Mouse (Mus musculus) erythroblast, embryonic 14.5 days (primary cell): ENCODE measurements around the gene Fntb.

Experiments
- GATA1 ChIP-seq: IDR thresholded peaks from 2 replicates; pipeline ENCODE4 v1.6.1; 2012; ENCODE audit warnings: low read length, inconsistent platforms, mixed read lengths
- TAL1 ChIP-seq: IDR thresholded peaks from 3 replicates; pipeline ENCODE4 v1.6.1; 2012; ENCODE audit warnings: low read length, inconsistent platforms, mixed read lengths

GRCm38 (mm10) chr12:76912193-76912592 is 146.8 kb downstream of the Fntb start:
- TF ChIP-seq TAL1: no peak
- TF ChIP-seq GATA1: no peak
